Mouse (Mus musculus) liver, postnatal 0 days (tissue): Measurements from ENCODE around the gene Snx5.

Experiments used
- CTCF ChIP-seq: sonication (generic); IDR thresholded peaks from 2 replicates; pipeline ENCODE4 v1.5.1; 2016; ENCODE audit warnings: antibody characterized with exemption, low read depth
- EP300 ChIP-seq: IDR thresholded peaks from 2 replicates; pipeline ENCODE4 v1.6.1; 2016; ENCODE audit warnings: antibody characterized with exemption, low read depth, mild to moderate bottlenecking

DNA sequence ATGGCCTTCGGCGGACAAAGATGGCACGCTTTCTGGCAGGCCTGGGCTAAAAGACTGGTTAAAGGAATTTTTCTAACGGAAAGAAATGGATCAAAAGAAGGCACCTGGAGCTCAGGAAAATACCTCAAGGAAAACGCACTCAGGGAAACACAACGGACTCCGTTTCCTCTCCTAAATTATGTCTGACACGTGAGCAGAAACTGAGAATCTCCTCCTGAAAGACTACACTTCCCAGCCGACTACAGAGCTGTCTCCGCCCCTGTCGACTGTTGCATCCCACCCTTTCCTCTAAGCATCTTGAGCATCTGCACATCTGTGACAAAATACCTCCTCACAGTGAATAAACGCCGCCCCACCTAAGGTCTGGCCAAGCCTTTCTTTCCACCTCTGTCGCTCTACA is 41.1 kb downstream of the Snx5 start:
- TF ChIP-seq EP300 = no peak
- TF ChIP-seq CTCF = no peak
